Mouse (Mus musculus) activated CD4-positive, CD25-positive, alpha-beta regulatory T cell, adult 4 months (primary cell): ENCODE results near the gene Myh7b. TPM values are rescaled to one million over a fixed set of nuclear protein-coding genes. Genes with fewer than 3 reads are reported as not detected.

Source experiments
- ATAC-seq: one replicate; pipeline ENCODE4 v1.8.0; 2017
- polyA plus RNA-seq, 2 experiments: library from polyadenylated mRNA; unstranded; fragments of 100-300 nt; shearing (Covaris generic); gene quantifications; one replicate each; pipeline ENCODE4 v1.2.1; 2017

Myh7b gene
- not detected for polyA plus RNA-seq

GRCm38 (mm10) chr2:155610978-155611377, at the start of gene Myh7b:
Myh7b (plus strand) TSS chr2:155611212.
- no peak for ATAC-seq

GRCm38 (mm10) chr2:155562209-155562608, 48.8 kb upstream of the Myh7b start:
- no peak for ATAC-seq

- ATAC-seq = no peak
These were observed 48.1 kb upstream of the Myh7b start for GRCm38 (mm10) chr2:155562934-155563333.

- no peak for ATAC-seq
These were observed 43.3 kb upstream of the Myh7b start for GRCm38 (mm10) chr2:155567751-155568150.

- no peak for ATAC-seq
These were observed 41.7 kb upstream of the Myh7b start for GRCm38 (mm10) chr2:155569223-155569807.

GRCm38 (mm10) chr2:155573001-155573400, 38.0 kb upstream of the Myh7b start:
- no peak for ATAC-seq

- ATAC-seq = no peak
These were observed 37.0 kb upstream of the Myh7b start for GRCm38 (mm10) chr2:155573996-155574395.

- no peak for ATAC-seq
These were observed 36.3 kb upstream of the Myh7b start for GRCm38 (mm10) chr2:155574700-155575099.

GRCm38 (mm10) chr2:155576656-155577055, 34.4 kb upstream of the Myh7b start:
- no peak for ATAC-seq

GRCm38 (mm10) chr2:155580331-155580730, 30.7 kb upstream of the Myh7b start:
- ATAC-seq = no peak

GRCm38 (mm10) chr2:155582384-155582995, 28.5 kb upstream of the Myh7b start:
- ATAC-seq = no peak

- no peak for ATAC-seq
These were observed 28.0 kb upstream of the Myh7b start for GRCm38 (mm10) chr2:155582996-155583395.

GRCm38 (mm10) chr2:155583927-155584530, 27.0 kb upstream of the Myh7b start:
- peak; percentile 46 for ATAC-seq

GRCm38 (mm10) chr2:155585082-155585481, 25.9 kb upstream of the Myh7b start:
- no peak for ATAC-seq

GRCm38 (mm10) chr2:155585486-155585885, 25.5 kb upstream of the Myh7b start:
- ATAC-seq = no peak

GRCm38 (mm10) chr2:155588136-155588535, 22.9 kb upstream of the Myh7b start:
- ATAC-seq = no peak

- no peak for ATAC-seq
These were observed 21.5 kb upstream of the Myh7b start for GRCm38 (mm10) chr2:155589521-155589920.

- ATAC-seq = no peak
These were observed 20.1 kb upstream of the Myh7b start for GRCm38 (mm10) chr2:155590876-155591275.

GRCm38 (mm10) chr2:155591676-155592075, 19.3 kb upstream of the Myh7b start:
- ATAC-seq = no peak

GRCm38 (mm10) chr2:155592137-155592853, 18.7 kb upstream of the Myh7b start, which contains the start of gene Gss:
Gss (minus strand) TSS chr2:155592810.
- ATAC-seq = peak; percentile 79

- peak; percentile 75 for ATAC-seq
These were observed 18.1 kb upstream of the Myh7b start for GRCm38 (mm10) chr2:155592854-155593283.

- ATAC-seq = no peak
These were observed 15.5 kb upstream of the Myh7b start for GRCm38 (mm10) chr2:155595516-155595915.

- ATAC-seq = no peak
These were observed 7.3 kb upstream of the Myh7b start for GRCm38 (mm10) chr2:155603707-155604106.
